16 mouse cellular contexts compared by ENCODE assay signal in the genomic region with DNA sequence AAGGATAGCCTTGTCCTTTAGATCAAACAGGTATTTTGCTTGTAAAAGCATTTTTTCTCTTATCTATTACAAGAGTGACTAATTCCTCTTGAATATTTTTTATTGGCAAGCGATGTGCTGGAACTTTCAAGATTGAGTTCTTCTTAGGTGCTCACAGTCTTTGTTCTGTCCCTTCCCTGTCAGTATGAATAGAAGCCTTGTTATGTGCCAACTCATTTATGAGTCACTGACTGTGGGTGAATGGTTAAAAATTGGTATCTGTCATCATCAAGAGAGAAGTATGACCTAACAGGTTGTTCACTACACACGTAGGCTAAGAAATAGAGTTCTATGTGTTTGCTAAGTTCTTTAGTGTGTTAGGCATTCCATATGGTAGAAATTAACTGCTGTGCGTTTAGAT.
DNase-seq lines count a peak whose midpoint lies in the region.
"Had no signal": no experiment of that assay in that cellular context is flagged by ENCODE, and none has a peak within 500 bp of the region (broad histone marks: within the 10 kb centered on the region; RNA-seq: fewer than 3 reads in every experiment).

No protein-coding gene starts in this region.

- DNase-seq in 3134 (ENCODE audit: extremely low read depth, insufficient read length, low spot score) (peak; percentile 23), 416B (ENCODE audit: low read depth) (peak; percentile 4)
- DNase-seq in Muller cell, postnatal 12 days (ENCODE audit: inconsistent ontology term) = peak; percentile 54
- peak; percentile 40 for DNase-seq in brain, adult 2 months (ENCODE audit: low read depth, low spot score)
- DNase-seq in neural tube, embryonic 10.5 days (ENCODE audit: extremely low spot score, low spot score) = no peak
- DNase-seq in kidney, adult 8-10 months = no peak
- no peak for DNase-seq in testis, postnatal 10 days (ENCODE audit: low spot score)
- DNase-seq: adrenal gland, adult 8-10 months; adrenal gland, postnatal 14 days; adrenal gland, postnatal 36 days; cerebellum, adult 11-12 months; cerebellum, adult 2 months; cerebellum, adult 9-10 months; cerebellum, postnatal 10 days; cerebellum, postnatal 25 days; forebrain, postnatal 0 days had no signal

Comparison
In these comparisons a context has a peak if more than half of its experiments do, and no peak if none do; other contexts are left out.
1. DNase-seq: peak in 3134 (single experiment), 416B (single experiment), Muller cell, postnatal 12 days (single experiment) and brain, adult 2 months (single experiment); none in neural tube, embryonic 10.5 days (single experiment), kidney, adult 8-10 months (0 of 2) and testis, postnatal 10 days (single experiment).